ENCODE assay signal across 24 mouse cellular contexts in genomic region chr16:47205339-47205738, GRCm38 (mm10).
"Had no signal": no experiment of that assay in that cellular context is flagged by ENCODE, and none has a peak within 500 bp of the region (broad histone marks: within the 10 kb centered on the region; RNA-seq: fewer than 3 reads in every experiment).

No protein-coding gene starts in this region.

- H3K4me3 ChIP-seq: layer of hippocampus, adult 2 months; limb, embryonic 10.5 days; limb, embryonic 13.5 days; liver, embryonic 12.5 days; liver, embryonic 15.5 days; lung, embryonic 15.5 days; megakaryocyte, embryonic 14.5 days; neural tube, embryonic 12.5 days; neural tube, embryonic 15.5 days had no signal

- H3K36me3 ChIP-seq: limb, embryonic 10.5 days; limb, embryonic 13.5 days; liver, embryonic 12.5 days; liver, embryonic 15.5 days; lung, embryonic 15.5 days; neural tube, embryonic 12.5 days; neural tube, embryonic 15.5 days had no signal

- H3K9ac ChIP-seq: limb, embryonic 13.5 days; liver, embryonic 12.5 days; liver, embryonic 15.5 days; lung, embryonic 15.5 days; neural tube, embryonic 12.5 days; neural tube, embryonic 15.5 days had no signal

- H3K27me3 ChIP-seq: limb, embryonic 13.5 days; liver, embryonic 12.5 days; liver, embryonic 15.5 days; lung, embryonic 15.5 days; megakaryocyte, embryonic 14.5 days; neural tube, embryonic 12.5 days; neural tube, embryonic 15.5 days had no signal

- H3K4me2 ChIP-seq: limb, embryonic 13.5 days; liver, embryonic 12.5 days; liver, embryonic 15.5 days; lung, embryonic 15.5 days; neural tube, embryonic 12.5 days; neural tube, embryonic 15.5 days had no signal

- H3K4me1 ChIP-seq: limb, embryonic 10.5 days; limb, embryonic 13.5 days; liver, embryonic 12.5 days; liver, embryonic 15.5 days; lung, embryonic 15.5 days; megakaryocyte, embryonic 14.5 days; neural tube, embryonic 12.5 days; neural tube, embryonic 15.5 days had no signal

- H3K9me3 ChIP-seq: limb, embryonic 10.5 days; limb, embryonic 13.5 days; liver, embryonic 12.5 days; liver, embryonic 15.5 days; lung, embryonic 15.5 days; megakaryocyte, embryonic 14.5 days; neural tube, embryonic 12.5 days; neural tube, embryonic 15.5 days had no signal

- H3K27ac ChIP-seq: layer of hippocampus, adult 2 months; limb, embryonic 10.5 days; limb, embryonic 13.5 days; liver, embryonic 12.5 days; liver, embryonic 15.5 days; lung, embryonic 15.5 days; neural tube, embryonic 12.5 days; neural tube, embryonic 15.5 days; stomach, postnatal 0 days had no signal

- DNase-seq: kidney, adult 18-20 months; kidney, adult 9 months; kidney, postnatal 14 days; layer of hippocampus, adult 9-11 months; liver; lung, adult 18-20 months; lung, postnatal 10 days; lung, postnatal 36 days; right cerebral cortex, adult 18-20 months; right cerebral cortex, postnatal 14 days; right cerebral cortex, postnatal 4 days; thymus, adult 2 months; thymus, postnatal 14 days; thymus, postnatal 4 days had no signal

- ATAC-seq: liver, embryonic 12.5 days had no signal
